Mouse (Mus musculus) hematopoietic stem cell, adult 5-6 weeks (primary cell): Measurements from ENCODE around the gene Thsd7b. TPM values are rescaled to one million over a fixed set of nuclear protein-coding genes. Genes with fewer than 3 reads are reported as not detected.
"Not testable (repeated sequence)": the region's sequence is repeated elsewhere in the genome, so short reads cannot be mapped to it uniquely, and the experiment has no call there.

ENCODE experiments used
- ATAC-seq, 2 experiments: fragments of 125-278 bp in 1 of 2; replicated peaks in 1 of 2; 2 replicates each; pipeline ENCODE4 v1.8.0; 2016 to 2017; ENCODE audit warnings: inconsistent platforms in 2 of 2, mild to moderate bottlenecking in 2 of 2, moderate number of reproducible peaks in 2 of 2, low read depth in 1 of 2, moderate TSS enrichment in 1 of 2; ENCODE audit not compliant: low FRiP score in 2 of 2, poor library complexity in 2 of 2, severe bottlenecking in 2 of 2, insufficient read depth in 1 of 2, low TSS enrichment in 1 of 2
- total RNA-seq: library from RNA; stranded (forward); fragments of 172-1452, 232-1000 nt; gene quantifications from 2 replicates; pipeline ENCODE4 v1.2.3, GENCODE M21; 2017

The Thsd7b gene
- total RNA-seq, 1 experiment from 2014 or later = not detected

GRCm38 (mm10) chr1:129887861-129888260 is 614.8 kb downstream of the Thsd7b start:
- ATAC-seq = no peak

GRCm38 (mm10) chr1:129898121-129898520 is 625.0 kb downstream of the Thsd7b start:
- no peak for ATAC-seq

GRCm38 (mm10) chr1:129915484-129915883 is 642.4 kb downstream of the Thsd7b start:
- ATAC-seq = no peak

GRCm38 (mm10) chr1:129917568-129917967 is 644.5 kb downstream of the Thsd7b start:
- ATAC-seq = no peak

GRCm38 (mm10) chr1:129919385-129919784 is 646.3 kb downstream of the Thsd7b start:
- ATAC-seq = peak; percentile 73 to 84; a peak in 3 of 4 replicates

GRCm38 (mm10) chr1:129931003-129931402 is 657.9 kb downstream of the Thsd7b start:
- ATAC-seq = no peak

- no peak for ATAC-seq
Measured at GRCm38 (mm10) chr1:129943116-129943515, 670.0 kb downstream of the Thsd7b start.

GRCm38 (mm10) chr1:129947026-129947425 is 673.9 kb downstream of the Thsd7b start:
- ATAC-seq = no peak

GRCm38 (mm10) chr1:129955478-129955877 is 682.4 kb downstream of the Thsd7b start:
- ATAC-seq = no peak

GRCm38 (mm10) chr1:129956625-129957024 is 683.5 kb downstream of the Thsd7b start:
- ATAC-seq = peak; percentile 77 to 81; a peak in 3 of 4 replicates

- not testable (repeated sequence) for ATAC-seq
Measured at GRCm38 (mm10) chr1:129959352-129959751, 686.2 kb downstream of the Thsd7b start.

GRCm38 (mm10) chr1:129963166-129963565 is 690.1 kb downstream of the Thsd7b start:
- ATAC-seq = no peak

- not testable (repeated sequence) for ATAC-seq
Measured at GRCm38 (mm10) chr1:129989247-129989646, 716.1 kb downstream of the Thsd7b start.

GRCm38 (mm10) chr1:129990821-129991220 is 717.7 kb downstream of the Thsd7b start:
- ATAC-seq = no peak

GRCm38 (mm10) chr1:130055012-130055411 is 781.9 kb downstream of the Thsd7b start:
- no peak for ATAC-seq

GRCm38 (mm10) chr1:130062105-130062504 is 789.0 kb downstream of the Thsd7b start:
- ATAC-seq = no peak

- no peak for ATAC-seq
Measured at GRCm38 (mm10) chr1:130066193-130066959, 793.3 kb downstream of the Thsd7b start.

GRCm38 (mm10) chr1:130083788-130084187 is 810.7 kb downstream of the Thsd7b start:
- no peak for ATAC-seq

- no peak for ATAC-seq
Measured at GRCm38 (mm10) chr1:130085207-130085606, 812.1 kb downstream of the Thsd7b start.
